25 mouse cellular contexts compared by ENCODE assay signal in genomic region chr1:165576005-165576404, GRCm38 (mm10).
"Had no signal": no experiment of that assay in that cellular context is flagged by ENCODE, and none has a peak within 500 bp of the region (broad histone marks: within the 10 kb centered on the region; RNA-seq: fewer than 3 reads in every experiment).

No protein-coding gene starts in this region.

- H3K27ac ChIP-seq: gastrocnemius, adult 2 months; heart, embryonic 10.5 days; hindbrain, embryonic 10.5 days; hindbrain, embryonic 12.5 days; hindbrain, embryonic 14.5 days; kidney, embryonic 15.5 days; kidney, postnatal 0 days; limb, embryonic 13.5 days; limb, embryonic 15.5 days had no signal

- H3K4me3 ChIP-seq: gastrocnemius, adult 2 months; heart, embryonic 10.5 days; heart, embryonic 12.5 days; hindbrain, embryonic 10.5 days; hindbrain, embryonic 12.5 days; kidney, embryonic 15.5 days; limb, embryonic 13.5 days; limb, embryonic 15.5 days had no signal

- H3K4me1 ChIP-seq: hindbrain, embryonic 10.5 days; hindbrain, embryonic 12.5 days; kidney, embryonic 15.5 days; limb, embryonic 13.5 days; limb, embryonic 15.5 days had no signal

- DNase-seq: gastrocnemius, adult 2 months; gastrocnemius, postnatal 10 days; gastrocnemius, postnatal 25 days; heart, adult 18-20 months; heart, postnatal 10 days; heart, postnatal 4 days; kidney, adult 11 months; kidney, adult 2 months; kidney, adult 9 months; kidney, postnatal 14 days; kidney, postnatal 36 days; layer of hippocampus, adult 9-11 months; layer of hippocampus, postnatal 36 days; left cerebral cortex, postnatal 4 days had no signal

- H3K9me3 ChIP-seq: heart, embryonic 10.5 days; hindbrain, embryonic 10.5 days; hindbrain, embryonic 12.5 days; limb, embryonic 15.5 days had no signal

- H3K9ac ChIP-seq: heart, embryonic 12.5 days; hindbrain, embryonic 12.5 days; hindbrain, embryonic 14.5 days; kidney, embryonic 15.5 days; limb, embryonic 13.5 days; limb, embryonic 15.5 days had no signal

- ATAC-seq: hindbrain, embryonic 16.5 days; inflammation-experienced regulatory T-cells, adult 6 months had no signal

- H3K27me3 ChIP-seq: heart, embryonic 12.5 days; hindbrain, embryonic 12.5 days; kidney, embryonic 15.5 days; limb, embryonic 13.5 days; limb, embryonic 15.5 days had no signal

- H3K4me2 ChIP-seq: heart, embryonic 12.5 days; hindbrain, embryonic 12.5 days; hindbrain, embryonic 14.5 days; kidney, embryonic 15.5 days; limb, embryonic 13.5 days; limb, embryonic 15.5 days had no signal

- H3K36me3 ChIP-seq: heart, embryonic 10.5 days; heart, embryonic 12.5 days; hindbrain, embryonic 10.5 days; hindbrain, embryonic 12.5 days; kidney, embryonic 15.5 days; limb, embryonic 13.5 days; limb, embryonic 15.5 days had no signal
